Mouse (Mus musculus): ENCODE results near the gene Kif5a. TPM values are rescaled to one million over a fixed set of nuclear protein-coding genes. Genes with fewer than 3 reads are reported as not detected.
A peak's percentile ranks its signal among the peaks of the same experiment; 100 is the strongest.

Gene Kif5a
- polyA plus RNA-seq, 1 experiment from 2014 or later, result 3.7 TPM

- Histone ChIP-seq H3K4me1 (replicated peaks; ENCODE audit: control insufficient read depth, insufficient read depth, low read length) (0 out of 2 replicates have a peak, but pooled peaks cover 5% of the 10 kb centered on the region), H3K4me2 (replicated peaks; ENCODE audit: low read depth) (no peak overlapping the region), H3K27me3 (replicated peaks; ENCODE audit: control insufficient read depth, insufficient read depth, low read length) (no peaks in the 10 kb centered on the region), H3K9me3 (ENCODE audit: control insufficient read depth) (no peaks in the 10 kb centered on the region), H3K36me3 (ENCODE audit: control insufficient read depth, insufficient read depth) (no peaks in the 10 kb centered on the region), H3K4me3 (ENCODE audit: low read depth, low read length) (no peak overlapping the region), H3K9ac (ENCODE audit: low read depth, low read length) (no peak overlapping the region), H3K27ac (ENCODE audit: low read depth, low read length) (no peak overlapping the region)
- 81% methylated on average over 13 of the region's 13 CpGs for WGBS
- no peak for ATAC-seq
- no peak for TF ChIP-seq CTCF (IDR thresholded peaks at IDR 0.05; ENCODE audit: low read depth)
Measured at GRCm38 (mm10) chr10:127213704-127214421, 49.3 kb downstream of the Kif5a start.

DNA sequence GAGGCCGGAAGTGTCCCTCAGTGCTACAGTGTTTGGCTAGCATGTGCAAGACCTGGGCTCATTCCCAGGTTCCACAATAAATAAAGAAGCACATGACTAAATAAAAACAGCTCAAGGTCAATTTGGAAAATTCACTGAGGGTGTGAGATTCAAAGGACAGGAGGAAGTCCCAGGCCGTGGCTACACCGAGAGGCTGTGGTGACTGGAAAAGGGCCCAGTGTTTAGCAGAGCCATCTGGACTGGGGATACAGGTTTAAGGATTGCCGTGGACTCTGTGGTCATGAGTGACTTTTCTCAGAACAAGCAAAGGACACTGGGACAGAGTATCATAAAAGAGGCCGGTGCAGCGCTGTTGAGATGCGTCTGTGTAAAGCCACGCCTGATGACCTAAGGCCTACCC is 49.9 kb downstream of the Kif5a start:
- H3K9me3 ChIP-seq (ENCODE audit: control insufficient read depth), result no peaks in the 10 kb centered on the region
- no peak for ATAC-seq
- WGBS, result 84% methylated on average over 8 of the region's 8 CpGs
- no peaks in the 10 kb centered on the region for H3K36me3 ChIP-seq (ENCODE audit: control insufficient read depth, insufficient read depth)
- no peak for TF ChIP-seq CTCF (IDR thresholded peaks at IDR 0.05; ENCODE audit: low read depth)
- no peak overlapping the region for H3K9ac ChIP-seq (ENCODE audit: low read depth, low read length)
- H3K4me2 ChIP-seq (replicated peaks; ENCODE audit: low read depth), result no peak overlapping the region
- no peak overlapping the region for H3K4me3 ChIP-seq (ENCODE audit: low read depth, low read length)
- no peaks in the 10 kb centered on the region for H3K27me3 ChIP-seq (replicated peaks; ENCODE audit: control insufficient read depth, insufficient read depth, low read length)
- 0 out of 2 replicates have a peak, but pooled peaks cover 5% of the 10 kb centered on the region for H3K4me1 ChIP-seq (replicated peaks; ENCODE audit: control insufficient read depth, insufficient read depth, low read length)
- H3K27ac ChIP-seq (ENCODE audit: low read depth, low read length), result no peak overlapping the region

DNA sequence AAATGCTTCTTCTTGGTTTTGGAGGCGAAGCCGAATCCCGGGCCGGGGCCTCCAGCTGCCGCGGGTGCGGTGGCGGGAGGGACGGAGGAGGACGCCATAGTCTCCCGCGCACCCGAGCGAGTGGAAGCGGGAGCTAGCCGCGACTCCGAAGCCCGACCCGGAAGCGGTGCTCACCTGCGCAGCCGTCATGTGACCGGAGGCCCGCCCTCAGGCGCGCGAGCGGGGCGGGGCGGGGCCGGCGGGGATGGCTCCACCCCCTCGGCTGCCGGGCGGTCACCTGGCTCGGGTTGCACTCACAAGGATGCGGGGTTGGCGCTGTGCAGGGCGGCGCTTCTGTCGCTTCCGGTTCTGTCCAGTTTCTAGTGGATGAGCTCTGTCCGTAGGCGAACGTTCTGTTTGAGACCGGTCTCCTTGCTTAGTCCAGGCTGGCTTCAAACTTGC is 51.7 kb downstream of the Kif5a start, which contains the start of gene Pip4k2c:
Gene Pip4k2c, minus strand, starts transcription at position 172 of the 441 bp plus-strand sequence.
- peak within 1 kb of the TSS; percentile 90 for H3K9ac ChIP-seq (ENCODE audit: low read depth, low read length)
- H3K27me3 ChIP-seq (replicated peaks; ENCODE audit: control insufficient read depth, insufficient read depth, low read length), result no peaks in the 10 kb centered on the region
- no peaks in the 10 kb centered on the region for H3K9me3 ChIP-seq (ENCODE audit: control insufficient read depth)
- H3K27ac ChIP-seq (ENCODE audit: low read depth, low read length), result peak within 1 kb of the TSS; percentile 86
- peak within 1 kb of the TSS; percentile 96 for H3K4me2 ChIP-seq (replicated peaks; ENCODE audit: low read depth)
- ATAC-seq, result peak; percentile 96
- peaks cover 6% of the 10 kb centered on the region for H3K36me3 ChIP-seq (ENCODE audit: control insufficient read depth, insufficient read depth)
- H3K4me1 ChIP-seq (replicated peaks; ENCODE audit: control insufficient read depth, insufficient read depth, low read length), result 0 out of 2 replicates have a peak, but pooled peaks cover 5% of the 10 kb centered on the region
- WGBS, result 1% methylated on average over 47 of the region's 47 CpGs
- peak within 1 kb of the TSS; percentile 90 for H3K4me3 ChIP-seq (ENCODE audit: low read depth, low read length)
- no peak for TF ChIP-seq CTCF (IDR thresholded peaks at IDR 0.05; ENCODE audit: low read depth)

GRCm38 (mm10) chr10:127210961-127211405 is 52.2 kb downstream of the Kif5a start:
- no peak for TF ChIP-seq CTCF (IDR thresholded peaks at IDR 0.05; ENCODE audit: low read depth)
- Histone ChIP-seq H3K27ac (ENCODE audit: low read depth, low read length) (peak overlapping the region; percentile 86), H3K4me3 (ENCODE audit: low read depth, low read length) (peak overlapping the region; percentile 90), H3K9ac (ENCODE audit: low read depth, low read length) (peak overlapping the region; percentile 90), H3K9me3 (ENCODE audit: control insufficient read depth) (no peaks in the 10 kb centered on the region), H3K4me1 (replicated peaks; ENCODE audit: control insufficient read depth, insufficient read depth, low read length) (0 out of 2 replicates have a peak, but pooled peaks cover 5% of the 10 kb centered on the region), H3K4me2 (replicated peaks; ENCODE audit: low read depth) (peak overlapping the region; percentile 96), H3K36me3 (ENCODE audit: control insufficient read depth, insufficient read depth) (peaks cover 9% of the 10 kb centered on the region), H3K27me3 (replicated peaks; ENCODE audit: control insufficient read depth, insufficient read depth, low read length) (no peaks in the 10 kb centered on the region)
- peak; percentile 55 for ATAC-seq
- WGBS, result 0% methylated on average over 25 of the region's 25 CpGs

- no peak for TF ChIP-seq CTCF (IDR thresholded peaks at IDR 0.05; ENCODE audit: low read depth)
- Histone ChIP-seq H3K36me3 (ENCODE audit: control insufficient read depth, insufficient read depth) (peaks cover 16% of the 10 kb centered on the region), H3K27me3 (replicated peaks; ENCODE audit: control insufficient read depth, insufficient read depth, low read length) (no peaks in the 10 kb centered on the region), H3K4me1 (replicated peaks; ENCODE audit: control insufficient read depth, insufficient read depth, low read length) (0 out of 2 replicates have a peak, but pooled peaks cover 5% of the 10 kb centered on the region), H3K9ac (ENCODE audit: low read depth, low read length) (no peak overlapping the region), H3K9me3 (ENCODE audit: control insufficient read depth) (no peaks in the 10 kb centered on the region), H3K27ac (ENCODE audit: low read depth, low read length) (no peak overlapping the region), H3K4me2 (replicated peaks; ENCODE audit: low read depth) (peak overlapping the region; percentile 96), H3K4me3 (ENCODE audit: low read depth, low read length) (peak overlapping the region; percentile 90)
- WGBS, result 80% methylated on average over 13 of the region's 13 CpGs
- ATAC-seq, result no peak
Measured at GRCm38 (mm10) chr10:127209928-127210570, 53.1 kb downstream of the Kif5a start.

DNA sequence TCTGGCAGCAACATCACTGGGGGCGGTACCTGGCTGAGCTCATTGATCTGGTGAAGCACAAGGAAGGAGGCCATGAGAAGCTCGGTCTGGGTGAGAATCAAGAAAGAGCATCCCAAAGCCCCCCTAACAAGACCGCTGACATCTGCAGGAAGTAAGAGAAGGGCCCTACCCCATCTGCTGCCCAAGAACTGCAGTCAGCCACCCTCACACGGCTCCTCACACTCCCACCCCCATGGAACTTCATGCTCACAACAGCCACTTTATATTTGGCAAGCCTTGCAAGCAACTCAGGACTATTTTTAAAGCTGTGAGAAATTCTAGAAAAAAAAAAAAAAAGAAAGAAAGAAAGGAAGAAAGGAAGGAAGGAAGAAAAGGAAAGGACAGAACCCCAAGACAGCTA is 54.2 kb downstream of the Kif5a start:
- Histone ChIP-seq H3K9me3 (ENCODE audit: control insufficient read depth) (no peaks in the 10 kb centered on the region), H3K27ac (ENCODE audit: low read depth, low read length) (no peak overlapping the region), H3K27me3 (replicated peaks; ENCODE audit: control insufficient read depth, insufficient read depth, low read length) (no peaks in the 10 kb centered on the region), H3K4me2 (replicated peaks; ENCODE audit: low read depth) (no peak overlapping the region), H3K4me3 (ENCODE audit: low read depth, low read length) (no peak overlapping the region), H3K9ac (ENCODE audit: low read depth, low read length) (no peak overlapping the region), H3K36me3 (ENCODE audit: control insufficient read depth, insufficient read depth) (peaks cover 27% of the 10 kb centered on the region), H3K4me1 (replicated peaks; ENCODE audit: control insufficient read depth, insufficient read depth, low read length) (0 out of 2 replicates have a peak, but pooled peaks cover 5% of the 10 kb centered on the region)
- 79% methylated on average over 4 of the region's 4 CpGs for WGBS
- no peak for TF ChIP-seq CTCF (IDR thresholded peaks at IDR 0.05; ENCODE audit: low read depth)
- no peak for ATAC-seq

All from intestine, postnatal 0 days (tissue).